Mouse (Mus musculus) kidney, adult 2 months (tissue): ENCODE data around the gene Ankrd39.

ENCODE experiments used
- CTCF ChIP-seq: fragments of 200-500 bp; conservative IDR thresholded peaks from 2 replicates; pipeline ENCODE4 v1.5.1; 2011; ENCODE audit warnings: low read depth, mild to moderate bottlenecking, control low read depth, low read length, moderate library complexity, mixed read lengths; ENCODE audit not compliant: insufficient read depth, insufficient read length
- POLR2A ChIP-seq: fragments of 200-500 bp; IDR thresholded peaks from one replicate; pipeline ENCODE4 v1.6.1; 2011; ENCODE audit warnings: low read depth, low read length, control low read depth

- TF ChIP-seq POLR2A = no peak
- TF ChIP-seq CTCF = no peak
Measured at GRCm38 (mm10) chr1:36559888-36560287, 12.6 kb upstream of the Ankrd39 start.
